11 mouse cellular contexts compared by ENCODE assay signal in genomic region chrX:169883536-169884272, GRCm38 (mm10).
DNase-seq lines count a peak whose midpoint lies in the region; ATAC-seq and TF ChIP-seq lines count a peak whose summit lies in the region.
"Had no signal": no experiment of that assay in that cellular context is flagged by ENCODE, and none has a peak within 500 bp of the region (broad histone marks: within the 10 kb centered on the region; RNA-seq: fewer than 3 reads in every experiment).

No protein-coding gene starts in this region.

- no peak overlapping the region for H3K27ac ChIP-seq in kidney, postnatal 0 days
- no peak overlapping the region for H3K27ac ChIP-seq in forebrain, postnatal 0 days (ENCODE audit: low read depth, low read length)
- H3K27ac ChIP-seq: heart, embryonic 13.5 days; liver, embryonic 15.5 days; neural tube, embryonic 12.5 days had no signal

- TF ChIP-seq CTCF in kidney, postnatal 0 days (IDR thresholded peaks at IDR 0.05; ENCODE audit: low read depth) = peak; percentile 64
- TF ChIP-seq CTCF in E14TG2a.4 (conservative IDR thresholded peaks at IDR 0.05; ENCODE audit: low read length) = peak; percentile 36
- TF ChIP-seq CTCF in forebrain, postnatal 0 days (IDR thresholded peaks at IDR 0.05; ENCODE audit: low read depth) = 0 out of 2 replicates have a peak, but pooled peaks have one; percentile 26

- no peak overlapping the region for H3K4me3 ChIP-seq in kidney, postnatal 0 days (replicated peaks; ENCODE audit: low read depth, low read length)
- no peak overlapping the region for H3K4me3 ChIP-seq in E14TG2a.4 (replicated peaks; ENCODE audit: low read length)
- no peak overlapping the region for H3K4me3 ChIP-seq in forebrain, postnatal 0 days (ENCODE audit: low read depth, low read length)
- H3K4me3 ChIP-seq: heart, embryonic 13.5 days; liver, embryonic 15.5 days; neural tube, embryonic 12.5 days had no signal

- H3K4me2 ChIP-seq in kidney, postnatal 0 days (ENCODE audit: low read length) = no peak overlapping the region
- H3K4me2 ChIP-seq in forebrain, postnatal 0 days (ENCODE audit: low read depth) = no peak overlapping the region
- H3K4me2 ChIP-seq: heart, embryonic 13.5 days; liver, embryonic 15.5 days; neural tube, embryonic 12.5 days had no signal

- H3K36me3 ChIP-seq in kidney, postnatal 0 days (ENCODE audit: insufficient read depth, low read length) = no peaks in the 10 kb centered on the region
- no peaks in the 10 kb centered on the region for H3K36me3 ChIP-seq in E14TG2a.4 (ENCODE audit: insufficient read depth, low read length)
- no peaks in the 10 kb centered on the region for H3K36me3 ChIP-seq in forebrain, postnatal 0 days (ENCODE audit: insufficient read depth)
- H3K36me3 ChIP-seq: heart, embryonic 13.5 days; liver, embryonic 15.5 days; neural tube, embryonic 12.5 days had no signal

- WGBS in kidney, postnatal 0 days = 63% methylated on average over 8 of the region's 8 CpGs
- WGBS in forebrain, postnatal 0 days = 36% methylated on average over 8 of the region's 8 CpGs

- no peak overlapping the region for H3K9ac ChIP-seq in kidney, postnatal 0 days (ENCODE audit: low read depth, low read length)
- no peak overlapping the region for H3K9ac ChIP-seq in forebrain, postnatal 0 days
- H3K9ac ChIP-seq: heart, embryonic 13.5 days; liver, embryonic 15.5 days; neural tube, embryonic 12.5 days had no signal

- peak; percentile 9 for DNase-seq in adrenal gland, postnatal 14 days
- DNase-seq in adrenal gland, adult 2 months = no peak
- peak; percentile 57 for DNase-seq in kidney, postnatal 0 days (ENCODE audit: low spot score)
- DNase-seq in kidney, postnatal 4 days = no peak
- peak; percentile 19 for DNase-seq in forebrain, postnatal 0 days
- no peak for DNase-seq in layer of hippocampus, adult 9-10 months (ENCODE audit: low spot score)
- no peak for DNase-seq in c-Kit-positive CD71-positive TER-119-positive erythroid progenitor cells, embryonic 14.5 days (ENCODE audit: low spot score)

- no peaks in the 10 kb centered on the region for H3K9me3 ChIP-seq in kidney, postnatal 0 days (replicated peaks; ENCODE audit: low read length)
- no peaks in the 10 kb centered on the region for H3K9me3 ChIP-seq in E14TG2a.4 (ENCODE audit: low read length)
- H3K9me3 ChIP-seq in forebrain, postnatal 0 days (ENCODE audit: low read length) = no peaks in the 10 kb centered on the region
- H3K9me3 ChIP-seq: heart, embryonic 13.5 days; liver, embryonic 15.5 days; neural tube, embryonic 12.5 days had no signal

- no peaks in the 10 kb centered on the region for H3K4me1 ChIP-seq in kidney, postnatal 0 days (replicated peaks; ENCODE audit: insufficient read depth, low read length)
- peaks cover 16% of the 10 kb centered on the region for H3K4me1 ChIP-seq in E14TG2a.4 (replicated peaks; ENCODE audit: low read depth, low read length)
- no peaks in the 10 kb centered on the region for H3K4me1 ChIP-seq in forebrain, postnatal 0 days (ENCODE audit: insufficient read depth)
- H3K4me1 ChIP-seq: liver, embryonic 15.5 days had no signal

- ATAC-seq in kidney, postnatal 0 days (replicated peaks; ENCODE audit: low FRiP score, low read depth) = peak; percentile 66; the same call in 1 of the 2 replicates
- no peak for ATAC-seq in forebrain, postnatal 0 days

- H3K27me3 ChIP-seq in kidney, postnatal 0 days (ENCODE audit: insufficient read depth, low read length) = no peaks in the 10 kb centered on the region
- H3K27me3 ChIP-seq in E14TG2a.4 (ENCODE audit: insufficient read depth, low read length) = peaks cover 3% of the 10 kb centered on the region; the same call in 1 of the 2 replicates
- no peaks in the 10 kb centered on the region for H3K27me3 ChIP-seq in forebrain, postnatal 0 days (ENCODE audit: insufficient read depth, low read length)

Comparison
In these comparisons a context has a peak if more than half of its experiments do, and no peak if none do; other contexts are left out.
1. DNase-seq: peak in adrenal gland, postnatal 14 days (single experiment), kidney, postnatal 0 days (single experiment) and forebrain, postnatal 0 days (single experiment); none in adrenal gland, adult 2 months (single experiment), kidney, postnatal 4 days (0 of 2), layer of hippocampus, adult 9-10 months (single experiment) and c-Kit-positive CD71-positive TER-119-positive erythroid progenitor cells, embryonic 14.5 days (single experiment).
2. Peak in every context shown above with its lines, with median percentiles within 50 percentile points of each other: CTCF ChIP-seq.